Mouse (Mus musculus) thymus, adult 18-20 months (tissue): Measurements from ENCODE around the gene Slc35e2.
"Not testable (repeated sequence)": the region's sequence is repeated elsewhere in the genome, so short reads cannot be mapped to it uniquely, and the experiment has no call there.

Experiments
- DNase-seq, 2 experiments: peaks; one replicate each; pipeline ENCODE4 v3.0.0; 2022; ENCODE audit warnings: mixed read lengths in 2 of 2

The Slc35e2 gene

GRCm38 (mm10) chr4:155635766-155636499 is 34.7 kb downstream of the Slc35e2 start:
- DNase-seq, result no peak

GRCm38 (mm10) chr4:155643531-155643930 is 42.3 kb downstream of the Slc35e2 start:
- no peak for DNase-seq

- DNase-seq, result not testable (repeated sequence)
Measured at GRCm38 (mm10) chr4:155645308-155645707, 44.1 kb downstream of the Slc35e2 start, which contains the start of gene Gm10563. Gene Gm10563 (minus strand): TSS chr4:155645408.

- no peak for DNase-seq
Measured at GRCm38 (mm10) chr4:155645721-155646120, 44.5 kb downstream of the Slc35e2 start.

GRCm38 (mm10) chr4:155649355-155649754 is 48.1 kb downstream of the Slc35e2 start:
- no peak for DNase-seq

GRCm38 (mm10) chr4:155651553-155652269 is 50.5 kb downstream of the Slc35e2 start:
- no peak for DNase-seq

- DNase-seq, result no peak
Measured at GRCm38 (mm10) chr4:155652283-155653085, 51.3 kb downstream of the Slc35e2 start.

- no peak for DNase-seq
Measured at GRCm38 (mm10) chr4:155653086-155653450, 51.9 kb downstream of the Slc35e2 start, which contains the start of gene Mmp23. Gene Mmp23 (minus strand): TSS chr4:155653384.

GRCm38 (mm10) chr4:155653451-155654182 is 52.4 kb downstream of the Slc35e2 start:
- no peak for DNase-seq

GRCm38 (mm10) chr4:155654183-155654455 is 52.9 kb downstream of the Slc35e2 start:
- DNase-seq, result no peak

GRCm38 (mm10) chr4:155654456-155655298 is 53.5 kb downstream of the Slc35e2 start:
- peak in 1 of 2 experiments; percentile 48 for DNase-seq

GRCm38 (mm10) chr4:155656214-155656751 is 55.1 kb downstream of the Slc35e2 start:
- no peak for DNase-seq

GRCm38 (mm10) chr4:155658961-155659360 is 57.7 kb downstream of the Slc35e2 start:
- DNase-seq, result no peak

- no peak for DNase-seq
Measured at GRCm38 (mm10) chr4:155660641-155661040, 59.4 kb downstream of the Slc35e2 start.

- no peak for DNase-seq
Measured at GRCm38 (mm10) chr4:155666903-155667302, 65.7 kb downstream of the Slc35e2 start.

- DNase-seq, result peak; percentile 93 to 94
Measured at GRCm38 (mm10) chr4:155668689-155669597, 67.7 kb downstream of the Slc35e2 start, which contains the start of gene Mib2. Gene Mib2 (minus strand): TSS chr4:155669198.

- no peak for DNase-seq
Measured at GRCm38 (mm10) chr4:155669598-155670075, 68.4 kb downstream of the Slc35e2 start.

GRCm38 (mm10) chr4:155670236-155670635 is 69.0 kb downstream of the Slc35e2 start:
- DNase-seq, result not testable (repeated sequence)

GRCm38 (mm10) chr4:155672082-155672481 is 70.9 kb downstream of the Slc35e2 start:
- no peak for DNase-seq
